Mouse (Mus musculus) kidney, adult 2 months (tissue): ENCODE data around the gene Tmem94.

ENCODE experiments used
- CTCF ChIP-seq: fragments of 200-500 bp; conservative IDR thresholded peaks from 2 replicates; pipeline ENCODE4 v1.5.1; 2011; ENCODE audit warnings: low read depth, mild to moderate bottlenecking, control low read depth, low read length, moderate library complexity, mixed read lengths; ENCODE audit not compliant: insufficient read depth, insufficient read length
- POLR2A ChIP-seq: fragments of 200-500 bp; IDR thresholded peaks from one replicate; pipeline ENCODE4 v1.6.1; 2011; ENCODE audit warnings: low read depth, low read length, control low read depth

GRCm38 (mm10) chr11:115843891-115844239 is 78.6 kb downstream of the Tmem94 start:
- TF ChIP-seq CTCF (no peak), POLR2A (no peak)
